In genomic region chr7:133059150-133059509, GRCm38 (mm10) we compare ENCODE assay signal across 14 mouse cellular contexts.
DNase-seq lines count a peak whose midpoint lies in the region; ATAC-seq and TF ChIP-seq lines count a peak whose summit lies in the region.
"Had no signal": no experiment of that assay in that cellular context is flagged by ENCODE, and none has a peak within 500 bp of the region (broad histone marks: within the 10 kb centered on the region; RNA-seq: fewer than 3 reads in every experiment).

No protein-coding gene starts in this region.

- H3K4me2 ChIP-seq in forebrain, embryonic 14.5 days (ENCODE audit: low read length) = no peak overlapping the region
- no peak overlapping the region for H3K4me2 ChIP-seq in forebrain, embryonic 11.5 days (ENCODE audit: low read depth, low read length, severe bottlenecking)
- no peak overlapping the region for H3K4me2 ChIP-seq in intestine, postnatal 0 days (replicated peaks; ENCODE audit: low read depth)
- no peak overlapping the region for H3K4me2 ChIP-seq in liver, embryonic 11.5 days
- H3K4me2 ChIP-seq: forebrain, embryonic 12.5 days; hindbrain, embryonic 15.5 days had no signal

- H3K27ac ChIP-seq in forebrain, embryonic 14.5 days (ENCODE audit: low read depth, low read length) = peak overlapping the region; percentile 44; the same call in 1 of the 2 replicates
- H3K27ac ChIP-seq in forebrain, embryonic 11.5 days (ENCODE audit: low read depth, low read length) = no peak overlapping the region
- H3K27ac ChIP-seq in layer of hippocampus, adult 2 months = peak overlapping the region; percentile 80; the same call in 1 of the 2 replicates
- H3K27ac ChIP-seq in intestine, postnatal 0 days (ENCODE audit: low read depth, low read length) = no peak overlapping the region
- no peak overlapping the region for H3K27ac ChIP-seq in liver, embryonic 11.5 days (ENCODE audit: low read depth, low read length)

- H3K9ac ChIP-seq in forebrain, embryonic 14.5 days (ENCODE audit: low read length) = no peak overlapping the region
- H3K9ac ChIP-seq in forebrain, embryonic 11.5 days (ENCODE audit: low read length) = no peak overlapping the region
- no peak overlapping the region for H3K9ac ChIP-seq in intestine, postnatal 0 days (ENCODE audit: low read depth, low read length)
- H3K9ac ChIP-seq in liver, embryonic 11.5 days (ENCODE audit: low read depth, low read length) = no peak overlapping the region
- H3K9ac ChIP-seq: forebrain, embryonic 12.5 days; hindbrain, embryonic 15.5 days had no signal

- 76% methylated on average over 6 of the region's 6 CpGs for WGBS in forebrain, embryonic 14.5 days
- WGBS in forebrain, embryonic 11.5 days = 87% methylated on average over 6 of the region's 6 CpGs
- 54% methylated on average over 6 of the region's 6 CpGs for WGBS in intestine, postnatal 0 days
- 83% methylated on average over 6 of the region's 6 CpGs for WGBS in liver, embryonic 11.5 days

- DNase-seq in forebrain, embryonic 14.5 days (ENCODE audit: low spot score) = no peak
- DNase-seq in forebrain, embryonic 11.5 days (ENCODE audit: low spot score) = no peak
- no peak for DNase-seq in layer of hippocampus, adult 2 months (ENCODE audit: low spot score in 2 of 2)
- DNase-seq in layer of hippocampus, adult 9-11 months = no peak
- peak; percentile 75 for DNase-seq in gastrocnemius, adult 8-10 months (ENCODE audit: low spot score in 2 of 2)
- no peak for DNase-seq in adipocyte (ENCODE audit: low spot score)
- DNase-seq in liver, embryonic 11.5 days (ENCODE audit: low spot score) = no peak
- DNase-seq: kidney, postnatal 25 days; liver; thymus, postnatal 4 days had no signal

- no peak for TF ChIP-seq CTCF in layer of hippocampus, adult 2 months (conservative IDR thresholded peaks at IDR 0.05)
- TF ChIP-seq CTCF in intestine, postnatal 0 days (IDR thresholded peaks at IDR 0.05; ENCODE audit: low read depth) = no peak

- no peaks in the 10 kb centered on the region for H3K27me3 ChIP-seq in forebrain, embryonic 14.5 days (replicated peaks; ENCODE audit: control insufficient read depth, insufficient read depth, low read length)
- no peaks in the 10 kb centered on the region for H3K27me3 ChIP-seq in forebrain, embryonic 11.5 days (ENCODE audit: control insufficient read depth, insufficient read depth, low read length)
- H3K27me3 ChIP-seq in intestine, postnatal 0 days (replicated peaks; ENCODE audit: control insufficient read depth, insufficient read depth, low read length) = no peaks in the 10 kb centered on the region
- H3K27me3 ChIP-seq in liver, embryonic 11.5 days (replicated peaks; ENCODE audit: control insufficient read depth, insufficient read depth, low read length) = no peaks in the 10 kb centered on the region
- H3K27me3 ChIP-seq: forebrain, embryonic 12.5 days; hindbrain, embryonic 15.5 days had no signal

- no peak overlapping the region for H3K4me3 ChIP-seq in forebrain, embryonic 14.5 days (ENCODE audit: low read depth, low read length)
- no peak overlapping the region for H3K4me3 ChIP-seq in forebrain, embryonic 11.5 days (ENCODE audit: low read depth, low read length)
- H3K4me3 ChIP-seq in layer of hippocampus, adult 2 months = no peak overlapping the region
- no peak overlapping the region for H3K4me3 ChIP-seq in intestine, postnatal 0 days (ENCODE audit: low read depth, low read length)
- no peak overlapping the region for H3K4me3 ChIP-seq in liver, embryonic 11.5 days (ENCODE audit: low read depth, low read length)
- H3K4me3 ChIP-seq: forebrain, embryonic 12.5 days; hindbrain, embryonic 15.5 days had no signal

- H3K36me3 ChIP-seq in forebrain, embryonic 14.5 days (ENCODE audit: control insufficient read depth, insufficient read depth, low read length) = peaks cover under 1% of the 10 kb centered on the region; the same call in 1 of the 2 replicates
- no peaks in the 10 kb centered on the region; the same call in 1 of the 2 replicates for H3K36me3 ChIP-seq in forebrain, embryonic 11.5 days (ENCODE audit: control insufficient read depth, insufficient read depth, low read length)
- H3K36me3 ChIP-seq in intestine, postnatal 0 days (ENCODE audit: control insufficient read depth, insufficient read depth) = peaks cover 2% of the 10 kb centered on the region
- H3K36me3 ChIP-seq in liver, embryonic 11.5 days (ENCODE audit: control insufficient read depth, insufficient read depth, low read length) = peaks cover 7% of the 10 kb centered on the region; the same call in 1 of the 2 replicates
- H3K36me3 ChIP-seq: hindbrain, embryonic 15.5 days had no signal

- ATAC-seq in forebrain, embryonic 14.5 days = no peak
- ATAC-seq in forebrain, embryonic 11.5 days (replicated peaks; ENCODE audit: low FRiP score) = no peak
- ATAC-seq in intestine, postnatal 0 days = 0 out of 2 replicates have a peak, but pooled peaks have one; percentile 17
- ATAC-seq in liver, embryonic 11.5 days (replicated peaks; ENCODE audit: low FRiP score) = no peak
- ATAC-seq: midbrain, embryonic 16.5 days had no signal

- no peaks in the 10 kb centered on the region for H3K9me3 ChIP-seq in forebrain, embryonic 14.5 days (replicated peaks; ENCODE audit: control insufficient read depth, low read length)
- H3K9me3 ChIP-seq in forebrain, embryonic 11.5 days (ENCODE audit: control insufficient read depth, low read length) = no peaks in the 10 kb centered on the region
- H3K9me3 ChIP-seq in intestine, postnatal 0 days (ENCODE audit: control insufficient read depth) = no peaks in the 10 kb centered on the region
- H3K9me3 ChIP-seq in liver, embryonic 11.5 days (ENCODE audit: control insufficient read depth, low read length) = no peaks in the 10 kb centered on the region
- H3K9me3 ChIP-seq: forebrain, embryonic 12.5 days; hindbrain, embryonic 15.5 days had no signal

- peaks cover 17% of the 10 kb centered on the region for H3K4me1 ChIP-seq in forebrain, embryonic 14.5 days (ENCODE audit: control insufficient read depth, insufficient read depth, low read length)
- H3K4me1 ChIP-seq in forebrain, embryonic 11.5 days (replicated peaks; ENCODE audit: control insufficient read depth, insufficient read depth, low read length) = no peaks in the 10 kb centered on the region
- 0 out of 2 replicates have a peak, but pooled peaks cover 7% of the 10 kb centered on the region for H3K4me1 ChIP-seq in intestine, postnatal 0 days (replicated peaks; ENCODE audit: control insufficient read depth, insufficient read depth, low read length)
- H3K4me1 ChIP-seq in liver, embryonic 11.5 days (replicated peaks; ENCODE audit: control insufficient read depth, insufficient read depth, low read length) = peaks cover 5% of the 10 kb centered on the region

Comparison
In these comparisons a context has a peak if more than half of its experiments do, and no peak if none do; other contexts are left out.
1. H3K27ac ChIP-seq: peak in forebrain, embryonic 14.5 days (single experiment) and layer of hippocampus, adult 2 months (single experiment); none in forebrain, embryonic 11.5 days (single experiment), intestine, postnatal 0 days (single experiment) and liver, embryonic 11.5 days (single experiment).
2. DNase-seq: peak in gastrocnemius, adult 8-10 months (2 of 2); none in forebrain, embryonic 14.5 days (single experiment), forebrain, embryonic 11.5 days (single experiment), layer of hippocampus, adult 2 months (0 of 2), layer of hippocampus, adult 9-11 months (single experiment), adipocyte (single experiment) and liver, embryonic 11.5 days (single experiment).